Mouse (Mus musculus) lung, postnatal 0 days (tissue): ENCODE data around the gene Naa35. TPM values are rescaled to one million over a fixed set of nuclear protein-coding genes. Genes with fewer than 3 reads are reported as not detected.

Source experiments
- ATAC-seq: fragments of 200-750 bp; cut with Nextera tagmentation; 2 replicates; pipeline ENCODE4 v1.8.0; 2017; ENCODE audit warnings: moderate library complexity
- DNase-seq: peaks from one replicate; pipeline ENCODE4 v3.0.0-alpha.2; 2016; ENCODE audit warnings: low spot score
- H3K27ac ChIP-seq: fragments of 300-500 bp; sonication (generic); 2 replicates; pipeline ENCODE4 v1.5.1; 2014; ENCODE audit warnings: antibody characterized with exemption, mild to moderate bottlenecking, low read length, mixed read lengths
- H3K27me3 ChIP-seq: fragments of 300-500 bp; sonication (generic); replicated peaks from 2 replicates; pipeline ENCODE4 v1.6.1; 2014; ENCODE audit warnings: low read length, mixed read lengths; ENCODE audit not compliant: insufficient read depth
- H3K36me3 ChIP-seq: fragments of 300-500 bp; sonication (generic); 2 replicates; pipeline ENCODE4 v1.6.1; 2014; ENCODE audit warnings: low read length, mixed read lengths; ENCODE audit not compliant: insufficient read depth
- H3K4me1 ChIP-seq: fragments of 300-500 bp; sonication (generic); 2 replicates; pipeline ENCODE4 v1.6.1; 2014; ENCODE audit warnings: antibody characterized with exemption, low read depth, low read length, mixed read lengths; ENCODE audit not compliant: insufficient read depth
- H3K4me2 ChIP-seq: fragments of 300-500 bp; sonication (generic); replicated peaks from 2 replicates; pipeline ENCODE4 v1.6.1; 2014; ENCODE audit warnings: low read depth, mild to moderate bottlenecking, low read length, moderate library complexity, mixed read lengths
- H3K4me3 ChIP-seq: fragments of 300-500 bp; sonication (generic); 2 replicates; pipeline ENCODE4 v1.5.1; 2014; ENCODE audit warnings: low read depth, low read length
- H3K9ac ChIP-seq: fragments of 300-500 bp; sonication (generic); replicated peaks from 2 replicates; pipeline ENCODE4 v1.6.1; 2014; ENCODE audit warnings: low read depth, mild to moderate bottlenecking
- H3K9me3 ChIP-seq: fragments of 300-500 bp; sonication (generic); 2 replicates; pipeline ENCODE4 v1.6.1; 2016; ENCODE audit warnings: low read length, mixed read lengths
- CTCF ChIP-seq: IDR thresholded peaks from 2 replicates; pipeline ENCODE4 v1.5.1; 2016; ENCODE audit warnings: antibody characterized with exemption, mild to moderate bottlenecking
- EP300 ChIP-seq: IDR thresholded peaks from 2 replicates; pipeline ENCODE4 v1.6.1; 2016; ENCODE audit warnings: antibody characterized with exemption, mild to moderate bottlenecking, control low read depth
- WGBS: fragments of 180-500 bp; shearing (Covaris S2); extraction: QIAGEN DNeasy Blood & Tissue Kit; methylation state at CpG from one replicate; pipeline ENCODE4 v1.1.7; 2014; 5-methylcytosine and 5-hydroxymethylcytosine counted together
- polyA plus RNA-seq: library from polyadenylated mRNA; unstranded; fragments of >200 nt; fragmentation: Nextera tagmentation; extraction: Ambion mirVana; gene quantifications from 2 replicates; pipeline ENCODE4 v1.2.1, GENCODE M21; 2015

The Naa35 gene
- polyA plus RNA-seq, 1 experiment from 2014 or later = 43.3 TPM

- DNase-seq = no peak
- no peak overlapping the region for H3K9ac ChIP-seq
- peak; percentile 61 for ATAC-seq
- no peak overlapping the region for H3K4me2 ChIP-seq
- 43% methylated on average over 11 of the region's 11 CpGs for WGBS
- no peak overlapping the region for H3K4me3 ChIP-seq
- no peaks in the 10 kb centered on the region for H3K4me1 ChIP-seq
- H3K36me3 ChIP-seq = no peaks in the 10 kb centered on the region
- no peaks in the 10 kb centered on the region for H3K9me3 ChIP-seq
- H3K27me3 ChIP-seq = no peaks in the 10 kb centered on the region
- H3K27ac ChIP-seq = no peak overlapping the region
- TF ChIP-seq CTCF (no peak), EP300 (no peak)
These were observed 61.7 kb downstream of the Naa35 start for GRCm38 (mm10) chr13:59646674-59647244.

- DNase-seq = no peak
- no peak overlapping the region for H3K4me3 ChIP-seq
- no peak overlapping the region for H3K27ac ChIP-seq
- no peak overlapping the region for H3K9ac ChIP-seq
- H3K4me2 ChIP-seq = no peak overlapping the region
- ATAC-seq = no peak
- H3K36me3 ChIP-seq = no peaks in the 10 kb centered on the region
- no peaks in the 10 kb centered on the region for H3K27me3 ChIP-seq
- H3K9me3 ChIP-seq = no peaks in the 10 kb centered on the region
- no peak for TF ChIP-seq EP300
- TF ChIP-seq CTCF = no peak
- WGBS = 67% methylated on average over 6 of the region's 6 CpGs
- no peaks in the 10 kb centered on the region for H3K4me1 ChIP-seq
These were observed 62.4 kb downstream of the Naa35 start for GRCm38 (mm10) chr13:59647484-59647883.

- WGBS = 82% methylated on average over 6 of the region's 6 CpGs
- no peaks in the 10 kb centered on the region for H3K4me1 ChIP-seq
These were observed 63.5 kb downstream of the Naa35 start for GRCm38 (mm10) chr13:59648598-59648997.

GRCm38 (mm10) chr13:59649781-59650180 lies 64.7 kb downstream of the Naa35 start:
- no peak for TF ChIP-seq EP300
- no peak for TF ChIP-seq CTCF
- no peak overlapping the region for H3K27ac ChIP-seq
- H3K4me3 ChIP-seq = no peak overlapping the region
- H3K9ac ChIP-seq = no peak overlapping the region
- no peaks in the 10 kb centered on the region; the same call in 1 of the 2 replicates for H3K4me1 ChIP-seq
- H3K9me3 ChIP-seq = no peaks in the 10 kb centered on the region
- DNase-seq (no peak), ATAC-seq (no peak)
- WGBS = 76% methylated on average over 5 of the region's 5 CpGs
- no peaks in the 10 kb centered on the region for H3K36me3 ChIP-seq
- H3K27me3 ChIP-seq = no peaks in the 10 kb centered on the region
- H3K4me2 ChIP-seq = no peak overlapping the region

More at GRCm38 (mm10) chr13:59648598-59648997, 63.5 kb downstream of the Naa35 start:
- H3K4me2 ChIP-seq = no peak overlapping the region
- ATAC-seq = no peak
- no peaks in the 10 kb centered on the region for H3K36me3 ChIP-seq
- TF ChIP-seq CTCF (no peak), EP300 (no peak)
- no peak for DNase-seq
- no peak overlapping the region for H3K27ac ChIP-seq
- H3K9ac ChIP-seq = no peak overlapping the region
- no peaks in the 10 kb centered on the region for H3K9me3 ChIP-seq
- H3K4me3 ChIP-seq = no peak overlapping the region
- H3K27me3 ChIP-seq = no peaks in the 10 kb centered on the region

- peaks cover 7% of the 10 kb centered on the region; the same call in 1 of the 2 replicates for H3K4me1 ChIP-seq
- 71% methylated on average over 5 of the region's 5 CpGs for WGBS
- H3K9me3 ChIP-seq = no peaks in the 10 kb centered on the region
- H3K4me3 ChIP-seq = no peak overlapping the region
- TF ChIP-seq EP300 = no peak
- TF ChIP-seq CTCF = no peak
- no peak overlapping the region for H3K27ac ChIP-seq
- no peak for DNase-seq
- H3K27me3 ChIP-seq = no peaks in the 10 kb centered on the region
- H3K36me3 ChIP-seq = no peaks in the 10 kb centered on the region
- no peak overlapping the region for H3K4me2 ChIP-seq
- no peak overlapping the region for H3K9ac ChIP-seq
- no peak for ATAC-seq
These were observed 67.6 kb downstream of the Naa35 start for GRCm38 (mm10) chr13:59652651-59653050.

GRCm38 (mm10) chr13:59653136-59653535 lies 68.1 kb downstream of the Naa35 start:
- ATAC-seq (no peak), DNase-seq (no peak)
- Histone ChIP-seq H3K27ac (no peak overlapping the region), H3K4me3 (no peak overlapping the region), H3K36me3 (no peaks in the 10 kb centered on the region), H3K9me3 (no peaks in the 10 kb centered on the region), H3K4me1 (peaks cover 7% of the 10 kb centered on the region; the same call in 1 of the 2 replicates), H3K4me2 (no peak overlapping the region), H3K9ac (no peak overlapping the region), H3K27me3 (no peaks in the 10 kb centered on the region)
- no peak for TF ChIP-seq CTCF
- 87% methylated on average over 3 of the region's 3 CpGs for WGBS

- ATAC-seq (no peak), DNase-seq (no peak)
- no peaks in the 10 kb centered on the region for H3K27me3 ChIP-seq
- no peak overlapping the region for H3K27ac ChIP-seq
- no peak overlapping the region for H3K4me3 ChIP-seq
- H3K36me3 ChIP-seq = no peaks in the 10 kb centered on the region
- no peak for TF ChIP-seq EP300
- 88% methylated on average over 5 of the region's 5 CpGs for WGBS
- no peak overlapping the region for H3K4me2 ChIP-seq
- no peak overlapping the region for H3K9ac ChIP-seq
- H3K9me3 ChIP-seq = no peaks in the 10 kb centered on the region
- H3K4me1 ChIP-seq = peaks cover 7% of the 10 kb centered on the region; the same call in 1 of the 2 replicates
These were observed 69.4 kb downstream of the Naa35 start for GRCm38 (mm10) chr13:59654465-59654864.
